Mouse (Mus musculus): ENCODE measurements around the gene Mgmt. TPM values are rescaled to one million over a fixed set of nuclear protein-coding genes. Genes with fewer than 3 reads are reported as not detected.

Mgmt gene
- total RNA-seq, 2 experiments from 2014 or later = 1.1 to 1.3 TPM

DNA sequence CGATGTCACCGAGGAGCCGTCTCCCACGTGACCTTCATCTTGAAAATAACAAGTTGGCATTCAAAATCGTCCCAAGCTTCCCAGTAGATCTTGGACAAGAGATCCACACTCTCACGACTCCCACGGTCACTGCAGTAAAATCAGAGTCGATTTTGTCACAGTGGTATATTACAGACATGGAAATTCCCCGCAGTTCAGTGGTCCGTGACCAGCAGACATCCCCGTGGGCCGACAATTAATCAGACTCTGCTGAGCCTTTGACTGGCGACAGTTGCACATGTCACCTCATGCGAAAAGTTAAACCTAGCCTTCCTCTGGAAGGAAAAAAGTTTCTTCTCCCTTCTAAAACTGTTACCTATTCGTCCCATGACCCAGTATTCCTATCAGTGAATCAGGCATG is 106.8 kb downstream of the Mgmt start:
- no peak for DNase-seq (ENCODE audit: low spot score in 2 of 2)

DNA sequence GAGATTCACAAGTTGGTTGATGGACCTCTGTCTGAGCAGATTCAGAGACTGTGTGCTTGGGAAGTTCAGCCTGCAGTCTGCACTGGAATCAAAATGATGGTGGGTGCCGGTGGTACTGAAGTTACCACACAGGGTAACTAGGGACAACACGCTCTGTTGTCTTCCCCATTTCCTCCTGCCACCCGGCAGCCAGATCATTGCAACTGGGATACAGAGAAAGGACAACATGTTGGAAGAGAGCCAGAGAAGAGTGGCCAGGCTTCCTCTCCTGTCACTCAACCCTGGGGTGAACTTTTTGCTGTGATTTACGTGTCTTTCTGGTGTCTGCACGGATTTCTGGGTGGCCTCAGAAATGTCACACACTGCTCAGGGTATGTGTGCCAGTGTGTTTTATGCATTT is 107.4 kb downstream of the Mgmt start:
- DNase-seq (ENCODE audit: low spot score in 2 of 2) = no peak

GRCm38 (mm10) chr7:137002431-137002830 is 108.0 kb downstream of the Mgmt start:
- DNase-seq (ENCODE audit: low spot score in 2 of 2) = no peak

- DNase-seq (ENCODE audit: low spot score in 2 of 2) = no peak
Observed at GRCm38 (mm10) chr7:137005293-137005692, 110.9 kb downstream of the Mgmt start.

- no peak for DNase-seq (ENCODE audit: low spot score in 2 of 2)
Observed at GRCm38 (mm10) chr7:137008321-137008720, 113.9 kb downstream of the Mgmt start.

GRCm38 (mm10) chr7:137009732-137010275 is 115.4 kb downstream of the Mgmt start:
- no peak for DNase-seq (ENCODE audit: low spot score in 2 of 2)

GRCm38 (mm10) chr7:137010451-137010850 is 116.0 kb downstream of the Mgmt start:
- no peak for DNase-seq (ENCODE audit: low spot score in 2 of 2)

DNA sequence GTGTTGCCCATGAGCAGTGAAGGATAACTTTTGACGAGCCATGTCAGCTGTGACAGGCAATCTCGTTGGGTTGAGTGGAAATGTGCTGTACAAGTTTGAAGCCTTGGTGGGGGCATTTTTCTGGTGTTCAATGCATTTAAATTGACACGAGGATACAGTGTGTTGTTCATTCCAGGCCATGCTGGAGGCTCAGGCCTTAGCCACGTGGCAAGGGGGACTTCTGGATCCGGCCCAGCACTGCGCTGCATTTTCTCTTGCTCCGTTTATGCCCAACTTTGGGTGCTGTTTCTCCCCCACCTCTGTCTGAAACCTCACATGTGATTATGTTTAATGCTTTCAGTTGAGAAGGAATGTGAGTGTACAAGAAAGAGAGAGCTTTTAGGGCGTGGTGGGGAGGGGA is 118.3 kb downstream of the Mgmt start:
- DNase-seq (ENCODE audit: low spot score in 2 of 2) = no peak

DNA sequence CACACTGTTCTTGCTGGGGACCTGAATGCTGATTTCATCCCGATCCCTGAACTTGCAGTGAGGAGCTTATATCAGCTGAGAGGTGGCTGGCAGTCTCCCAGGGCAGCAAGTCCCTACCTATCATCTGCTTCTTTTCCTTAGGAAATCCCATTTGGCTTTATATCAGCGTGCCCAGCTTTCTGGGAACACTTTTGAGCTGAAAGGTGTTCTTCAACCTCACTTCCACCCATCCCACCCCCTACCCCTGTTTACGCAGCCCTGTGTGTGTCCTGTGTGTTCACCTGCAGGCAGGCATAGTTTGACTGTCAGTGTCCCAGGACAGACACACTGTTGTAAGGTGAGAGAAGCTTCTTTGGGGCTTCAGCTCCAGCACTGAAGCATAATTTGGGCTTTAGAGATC is 119.0 kb downstream of the Mgmt start:
- no peak for DNase-seq (ENCODE audit: low spot score in 2 of 2)

DNA sequence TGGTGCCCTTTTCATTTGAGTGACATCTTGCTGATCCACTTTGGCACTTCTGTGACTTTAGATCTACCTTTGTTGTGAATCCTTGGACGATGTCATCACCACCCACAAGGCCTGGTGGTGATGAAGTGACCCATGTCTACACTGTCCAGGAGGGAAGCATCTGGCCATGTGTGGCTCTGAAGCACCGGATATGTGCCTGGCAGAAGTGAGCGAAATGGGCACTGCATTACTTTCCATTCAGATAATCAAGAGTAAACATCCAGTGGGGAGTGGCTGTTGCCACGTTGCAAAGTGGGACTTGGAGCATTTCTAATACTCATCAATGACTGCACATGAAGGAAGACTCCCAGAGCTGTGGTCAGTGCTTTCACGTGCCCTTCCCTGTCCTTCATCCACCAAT is 124.2 kb downstream of the Mgmt start:
- DNase-seq (ENCODE audit: low spot score in 2 of 2) = no peak

DNA sequence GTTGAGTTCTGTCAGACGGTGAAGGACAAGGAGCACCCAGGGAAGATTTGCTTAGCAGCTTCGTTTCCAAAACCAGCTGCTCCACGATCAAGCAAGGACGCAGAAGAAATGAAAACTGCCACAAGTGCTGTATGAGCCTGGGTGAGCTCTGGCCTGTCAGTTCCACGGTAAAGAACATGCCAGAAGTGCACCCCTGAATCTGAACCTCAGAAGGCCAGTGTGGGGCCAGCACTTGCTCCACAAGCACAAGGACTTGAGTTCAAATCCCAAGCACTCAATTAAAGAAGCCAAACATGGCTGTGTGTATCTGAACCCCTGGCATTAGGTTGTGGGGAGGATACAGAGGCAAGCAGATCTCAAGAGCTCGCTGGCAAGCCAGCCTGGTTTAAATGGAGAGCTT is 125.8 kb downstream of the Mgmt start:
- no peak for DNase-seq (ENCODE audit: low spot score in 2 of 2)

DNA sequence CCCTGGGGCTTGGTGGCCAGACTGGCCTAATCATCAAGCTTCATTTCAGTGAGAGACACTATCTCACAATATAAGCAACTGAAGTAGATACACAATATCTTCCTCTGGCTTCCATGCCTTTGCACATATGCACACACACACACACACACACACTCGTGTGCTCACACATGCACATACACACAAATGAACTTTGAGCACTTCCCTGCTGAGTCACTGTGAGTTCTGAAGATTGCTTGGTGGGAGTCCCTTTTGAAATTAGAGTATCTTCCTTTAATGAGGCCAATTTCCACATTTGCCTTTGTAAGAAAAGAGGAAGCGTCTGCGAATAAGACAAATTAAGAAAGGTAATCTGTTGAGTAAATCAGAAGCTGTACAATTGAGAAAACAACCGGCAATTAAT is 136.4 kb downstream of the Mgmt start:
- DNase-seq (ENCODE audit: low spot score in 2 of 2) = no peak

GRCm38 (mm10) chr7:137033177-137033576 is 138.8 kb downstream of the Mgmt start:
- no peak for DNase-seq (ENCODE audit: low spot score in 2 of 2)

DNA sequence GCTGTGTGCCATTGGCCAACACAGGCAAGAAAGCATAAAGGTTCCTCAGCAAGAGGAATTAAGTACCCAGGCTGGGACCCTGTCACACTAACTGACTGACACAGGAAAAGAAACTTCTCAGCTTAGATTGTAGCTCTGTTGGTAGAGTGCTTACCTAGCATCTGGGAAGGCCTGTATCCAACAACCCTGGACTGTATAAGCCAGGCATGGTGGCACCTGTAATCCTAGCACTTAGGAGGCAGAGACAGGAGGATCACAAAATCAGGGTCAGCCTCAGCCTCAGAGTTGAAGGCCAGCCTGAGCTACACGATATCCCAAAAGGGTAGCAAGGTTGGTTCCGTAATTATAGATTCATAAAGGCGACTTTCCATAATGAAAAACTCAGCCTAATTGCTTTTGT is 140.6 kb downstream of the Mgmt start:
- no peak for DNase-seq (ENCODE audit: low spot score in 2 of 2)

DNA sequence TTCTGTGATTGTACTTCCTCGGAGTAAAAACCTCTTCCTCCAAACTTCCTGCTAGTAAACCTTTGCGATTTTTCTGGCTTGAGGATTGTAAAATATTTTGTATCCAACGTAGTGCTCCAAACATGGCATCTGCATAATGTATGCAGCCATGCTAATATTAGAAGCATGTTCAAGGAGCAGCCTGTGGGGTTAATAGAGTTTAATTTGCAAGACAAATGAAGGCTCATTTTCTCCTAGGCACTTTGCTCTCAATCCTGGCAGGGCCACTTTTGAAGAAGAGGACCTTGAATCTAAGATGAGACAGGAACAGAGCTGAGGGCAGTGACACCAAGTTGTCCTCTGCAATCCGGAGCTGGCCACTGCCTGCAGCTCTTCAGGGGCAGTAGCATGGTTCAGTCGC is 141.5 kb downstream of the Mgmt start:
- DNase-seq (ENCODE audit: low spot score in 2 of 2) = no peak

GRCm38 (mm10) chr7:137037471-137037870 is 143.1 kb downstream of the Mgmt start:
- DNase-seq (ENCODE audit: low spot score in 2 of 2) = no peak

DNA sequence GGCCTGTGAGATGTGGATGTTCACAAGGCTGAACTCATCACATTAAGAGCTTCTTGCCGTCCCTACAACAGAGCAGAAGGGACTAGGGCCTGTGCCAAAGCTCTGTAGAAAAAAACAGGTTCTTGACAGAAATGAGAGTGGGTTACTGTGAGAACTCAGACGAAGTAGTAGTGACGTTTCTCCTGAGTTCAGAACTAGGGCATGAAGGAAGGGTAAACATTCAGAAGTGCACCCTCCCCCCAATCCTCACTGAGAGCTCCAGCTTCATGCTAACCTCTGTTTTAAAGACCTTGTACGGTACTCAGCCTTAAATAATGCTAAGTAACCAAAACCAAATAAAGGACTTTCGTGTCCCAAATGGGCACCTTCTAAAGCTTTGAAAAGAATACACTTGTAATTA is 143.5 kb downstream of the Mgmt start:
- no peak for DNase-seq (ENCODE audit: low spot score in 2 of 2)

DNA sequence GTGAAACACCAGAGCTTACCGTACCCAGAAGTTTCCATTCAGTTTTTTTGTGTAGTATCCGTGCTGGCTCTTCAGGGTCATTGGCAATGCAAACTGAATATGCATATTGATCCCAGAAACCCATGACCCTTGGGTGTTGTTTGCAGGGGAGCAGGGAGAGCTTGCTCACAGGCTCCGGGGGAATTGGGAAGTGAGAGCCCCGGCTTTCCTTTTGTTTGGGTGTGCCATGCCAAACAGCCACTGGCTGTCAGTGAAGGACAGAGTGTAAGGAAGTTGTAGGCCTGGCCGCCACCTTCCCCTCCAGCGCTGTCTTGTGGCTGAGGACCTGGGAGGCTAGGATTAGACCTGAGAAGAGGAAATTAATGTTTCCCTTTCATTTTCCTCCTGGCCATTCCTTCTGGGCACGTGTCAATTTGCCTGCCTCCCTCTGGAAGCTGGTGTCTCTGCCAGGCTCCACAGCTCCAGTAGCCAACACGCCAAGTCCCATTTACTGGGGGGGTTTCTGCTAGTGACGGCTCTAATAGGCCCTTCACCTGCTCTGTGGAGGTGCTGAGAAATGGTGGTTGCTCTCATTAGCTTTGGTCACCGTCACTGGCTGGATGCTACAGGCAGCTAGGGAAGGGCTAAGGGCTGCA is 144.0 kb downstream of the Mgmt start:
- no peak for DNase-seq (ENCODE audit: low spot score in 2 of 2)

DNA sequence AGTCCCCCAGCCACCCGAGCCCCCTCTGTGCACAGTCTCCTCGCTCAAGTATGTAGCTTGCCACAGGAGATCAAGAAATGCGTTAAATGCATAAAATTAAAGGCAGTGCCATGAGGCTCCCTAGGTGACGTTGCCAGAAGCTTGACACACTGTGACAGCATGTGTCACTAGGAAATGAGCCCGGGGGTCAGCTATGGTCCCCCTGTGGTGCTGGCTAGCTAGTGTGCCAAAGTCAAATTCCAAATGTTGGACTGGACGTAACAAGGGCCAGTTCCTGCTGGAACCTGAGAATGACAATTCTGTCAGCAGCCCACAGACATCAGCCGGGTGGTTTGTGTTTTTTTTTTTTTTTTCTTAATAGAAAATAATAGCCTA is 144.5 kb downstream of the Mgmt start:
- no peak for DNase-seq (ENCODE audit: low spot score in 2 of 2)

DNA sequence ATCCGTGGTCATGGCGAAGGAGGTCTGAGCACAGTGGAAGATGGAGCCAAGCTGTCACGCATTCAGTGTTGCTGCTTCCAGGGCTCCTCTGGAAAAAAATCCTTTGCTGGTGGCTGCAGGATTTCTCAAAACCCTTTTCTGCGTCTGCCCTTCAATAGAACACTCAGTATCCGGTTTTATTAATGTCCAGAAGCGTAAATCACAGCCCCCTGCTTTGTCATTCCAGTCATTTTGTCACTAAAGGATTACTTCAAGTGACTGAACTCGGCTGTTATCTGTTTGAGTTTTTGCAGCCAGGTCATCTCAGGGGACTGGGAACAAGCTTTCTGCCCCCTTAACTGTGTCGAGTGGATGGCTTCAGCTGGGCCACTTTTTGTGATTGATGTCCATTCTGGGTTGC is 146.2 kb downstream of the Mgmt start:
- DNase-seq (ENCODE audit: low spot score in 2 of 2) = no peak

- DNase-seq (ENCODE audit: low spot score in 2 of 2) = no peak
Observed at GRCm38 (mm10) chr7:137046891-137047290, 152.5 kb downstream of the Mgmt start.

GRCm38 (mm10) chr7:137048086-137048922 is 153.9 kb downstream of the Mgmt start:
- DNase-seq (ENCODE audit: low spot score in 2 of 2) = no peak

GRCm38 (mm10) chr7:137054343-137054742 is 159.9 kb downstream of the Mgmt start:
- no peak for DNase-seq (ENCODE audit: low spot score in 2 of 2)
